Mouse (Mus musculus) spleen, adult 2 months (tissue): ENCODE measurements around the gene Glyat.

Source experiments
- CTCF ChIP-seq: fragments of 200-500 bp; IDR thresholded peaks from 2 replicates; pipeline ENCODE4 v1.5.1; 2011; ENCODE audit warnings: mild to moderate bottlenecking, inconsistent platforms; ENCODE audit not compliant: insufficient read depth, insufficient read length, insufficient replicate concordance; ENCODE audit errors: extremely low read depth
- POLR2A ChIP-seq: fragments of 200-500 bp; IDR thresholded peaks from 2 replicates; pipeline ENCODE4 v1.6.1; 2011; ENCODE audit warnings: low read depth, low read length, inconsistent platforms

GRCm38 (mm10) chr19:12608336-12608735 lies 24.8 kb upstream of the Glyat start:
- TF ChIP-seq POLR2A (no peak), CTCF (no peak)
